Mouse (Mus musculus) MEL (cell line): ENCODE measurements around the gene Plekha8. TPM values are rescaled to one million over a fixed set of nuclear protein-coding genes. Genes with fewer than 3 reads are reported as not detected.

Experiments used
- DNase-seq: peaks from one replicate; pipeline ENCODE4 v3.0.0; 2011; ENCODE audit warnings: low read depth, low spot score
- H3K27ac ChIP-seq: 2 replicates; pipeline ENCODE4 v1.5.1; 2012; ENCODE audit warnings: low read depth, mild to moderate bottlenecking, control low read depth, low read length, moderate library complexity; ENCODE audit not compliant: control insufficient read depth
- H3K27me3 ChIP-seq, 2 experiments: fragments of 150-350 bp in 1 of 2; sonication (generic) in 1 of 2; 2 replicates each; pipeline ENCODE4 v1.6.1; 2012; ENCODE audit warnings: low read length in 2 of 2, mild to moderate bottlenecking in 2 of 2, improper control_type of control experiment in 1 of 2, moderate library complexity in 1 of 2; ENCODE audit not compliant: insufficient read depth in 2 of 2, control insufficient read depth in 1 of 2
- H3K36me3 ChIP-seq, 2 experiments: 2 replicates each; pipeline ENCODE4 v1.6.1; 2012 to 2014; ENCODE audit warnings: low read length in 2 of 2, improper control_type of control experiment in 1 of 2, inconsistent platforms in 1 of 2, mild to moderate bottlenecking in 1 of 2; ENCODE audit not compliant: insufficient read depth in 2 of 2, control insufficient read depth in 1 of 2
- H3K4me1 ChIP-seq, 2 experiments: fragments of 150-350 bp in 1 of 2; sonication (generic) in 1 of 2; 2 replicates each; pipeline ENCODE4 v1.6.1; 2012; ENCODE audit warnings: low read length in 2 of 2, improper control_type of control experiment in 1 of 2, mild to moderate bottlenecking in 1 of 2; ENCODE audit not compliant: insufficient read depth in 2 of 2, control insufficient read depth in 1 of 2
- H3K4me3 ChIP-seq, 2 experiments: fragments of 150-350 bp in 1 of 2; sonication (generic) in 1 of 2; 2 replicates each; pipeline ENCODE4 v1.5.1; 2012; ENCODE audit warnings: low read depth in 2 of 2, low read length in 2 of 2, mild to moderate bottlenecking in 2 of 2, moderate library complexity in 2 of 2, control low read depth in 1 of 2, improper control_type of control experiment in 1 of 2; ENCODE audit not compliant: control insufficient read depth in 1 of 2, insufficient read depth in 1 of 2
- H3K79me2 ChIP-seq: 2 replicates; pipeline ENCODE4 v1.6.1; 2012; ENCODE audit warnings: mild to moderate bottlenecking, low read length, moderate library complexity; ENCODE audit not compliant: control insufficient read depth, poor library complexity, insufficient read depth
- H3K9ac ChIP-seq: 2 replicates; pipeline ENCODE4 v1.6.1; 2012; ENCODE audit warnings: low read depth, mild to moderate bottlenecking, control low read depth, low read length, moderate library complexity; ENCODE audit not compliant: control insufficient read depth, poor library complexity, severe bottlenecking
- H3K9me3 ChIP-seq: fragments of 150-350 bp; sonication (generic); replicated peaks from 2 replicates; pipeline ENCODE4 v1.6.1; 2012; ENCODE audit warnings: mild to moderate bottlenecking, low read length, improper control_type of control experiment, moderate library complexity; ENCODE audit not compliant: insufficient read depth
- CHD1 ChIP-seq: IDR thresholded peaks from 2 replicates; pipeline ENCODE4 v1.6.1; 2012; ENCODE audit warnings: low read depth, mild to moderate bottlenecking, inconsistent platforms, low read length, improper control_type of control experiment
- CHD2 ChIP-seq: IDR thresholded peaks from 2 replicates; pipeline ENCODE4 v1.6.1; 2011; ENCODE audit warnings: low read length, improper control_type of control experiment
- CTCF ChIP-seq, 3 experiments: IDR thresholded peaks in 2 of 3; conservative IDR thresholded peaks in 1 of 3; 2 replicates each; pipeline ENCODE4 v1.5.1; 2011 to 2012; ENCODE audit warnings: low read length in 3 of 3, low read depth in 2 of 3, mild to moderate bottlenecking in 2 of 3, improper control_type of control experiment in 1 of 3, inconsistent platforms in 1 of 3, mixed read lengths in 1 of 3, moderate library complexity in 1 of 3; ENCODE audit not compliant: control insufficient read depth in 1 of 3, insufficient read depth in 1 of 3, poor library complexity in 1 of 3, severe bottlenecking in 1 of 3
- E2F4 ChIP-seq: IDR thresholded peaks from 2 replicates; pipeline ENCODE4 v1.6.1; 2011; ENCODE audit warnings: low read depth, low read length, improper control_type of control experiment, borderline replicate concordance
- ELF1 ChIP-seq: IDR thresholded peaks from 2 replicates; pipeline ENCODE4 v1.6.1; 2014; ENCODE audit warnings: low read depth, mild to moderate bottlenecking, inconsistent platforms, low read length, improper control_type of control experiment, moderate library complexity
- EP300 ChIP-seq, 2 experiments: IDR thresholded peaks; 2 replicates each; pipeline ENCODE4 v1.6.1; 2011; ENCODE audit warnings: improper control_type of control experiment in 2 of 2, low read length in 2 of 2, low read depth in 1 of 2, mild to moderate bottlenecking in 1 of 2
- ETS1 ChIP-seq: IDR thresholded peaks from 2 replicates; pipeline ENCODE4 v1.6.1; 2012; ENCODE audit warnings: low read depth, mild to moderate bottlenecking, inconsistent platforms, low read length, improper control_type of control experiment, moderate library complexity
- GABPA ChIP-seq: IDR thresholded peaks from 2 replicates; pipeline ENCODE4 v1.6.1; 2012; ENCODE audit warnings: low read depth, mild to moderate bottlenecking, inconsistent platforms, low read length, improper control_type of control experiment, moderate library complexity
- GATA1 ChIP-seq: IDR thresholded peaks from 2 replicates; pipeline ENCODE4 v1.6.1; 2011; ENCODE audit warnings: low read depth, low read length, improper control_type of control experiment
- MAFK ChIP-seq: IDR thresholded peaks from 2 replicates; pipeline ENCODE4 v1.6.1; 2011; ENCODE audit warnings: low read depth, mild to moderate bottlenecking, low read length, improper control_type of control experiment, borderline replicate concordance
- MAZ ChIP-seq: IDR thresholded peaks from 2 replicates; pipeline ENCODE4 v1.6.1; 2012; ENCODE audit warnings: low read depth, mild to moderate bottlenecking, inconsistent platforms, low read length, improper control_type of control experiment
- MEF2A ChIP-seq: IDR thresholded peaks from 2 replicates; pipeline ENCODE4 v1.6.1; 2014; ENCODE audit warnings: low read depth, mild to moderate bottlenecking, inconsistent platforms, low read length, improper control_type of control experiment; ENCODE audit not compliant: poor library complexity, insufficient replicate concordance, severe bottlenecking; ENCODE audit errors: extremely low read depth
- MXI1 ChIP-seq: IDR thresholded peaks from 2 replicates; pipeline ENCODE4 v1.6.1; 2011; ENCODE audit warnings: mild to moderate bottlenecking, low read depth, low read length, improper control_type of control experiment
- NELFE ChIP-seq: IDR thresholded peaks from 2 replicates; pipeline ENCODE4 v1.6.1; 2011; ENCODE audit warnings: low read depth, low read length, improper control_type of control experiment
- POLR2A ChIP-seq, 2 experiments: IDR thresholded peaks; 2 replicates each; pipeline ENCODE4 v1.6.1; 2011 to 2012; ENCODE audit warnings: low read length in 2 of 2, mild to moderate bottlenecking in 2 of 2, control low read depth in 1 of 2, improper control_type of control experiment in 1 of 2, low read depth in 1 of 2, moderate library complexity in 1 of 2; ENCODE audit not compliant: control insufficient read depth in 1 of 2, insufficient read depth in 1 of 2, poor library complexity in 1 of 2
- POLR2AphosphoS2 ChIP-seq: IDR thresholded peaks from 2 replicates; pipeline ENCODE4 v1.6.1; 2011; ENCODE audit warnings: low read length, improper control_type of control experiment
- POLR2AphosphoS5 ChIP-seq: IDR thresholded peaks from 2 replicates; pipeline ENCODE4 v1.6.1; 2012; ENCODE audit warnings: low read depth, borderline replicate concordance, mild to moderate bottlenecking, inconsistent platforms, low read length, moderate library complexity, mixed read lengths
- RAD21 ChIP-seq: IDR thresholded peaks from 2 replicates; pipeline ENCODE4 v1.6.1; 2011; ENCODE audit warnings: mild to moderate bottlenecking, low read depth, low read length, improper control_type of control experiment
- SIN3A ChIP-seq: IDR thresholded peaks from 2 replicates; pipeline ENCODE4 v1.6.1; 2012; ENCODE audit warnings: low read length, improper control_type of control experiment, inconsistent platforms
- SMC3 ChIP-seq: IDR thresholded peaks from 2 replicates; pipeline ENCODE4 v1.6.1; 2011; ENCODE audit warnings: low read depth, low read length, improper control_type of control experiment
- TAL1 ChIP-seq: IDR thresholded peaks from 2 replicates; pipeline ENCODE4 v1.6.1; 2012; ENCODE audit warnings: mild to moderate bottlenecking, inconsistent platforms, low read length, moderate library complexity, mixed read lengths
- TBP ChIP-seq: IDR thresholded peaks from 2 replicates; pipeline ENCODE4 v1.8.0; 2011; ENCODE audit warnings: low read depth, low read length, improper control_type of control experiment
- TCF12 ChIP-seq: IDR thresholded peaks from 2 replicates; pipeline ENCODE4 v1.6.1; 2014; ENCODE audit warnings: low read depth, mild to moderate bottlenecking, inconsistent platforms, low read length, improper control_type of control experiment, moderate library complexity
- UBTF ChIP-seq: IDR thresholded peaks from 2 replicates; pipeline ENCODE4 v1.6.1; 2012; ENCODE audit warnings: low read depth, mild to moderate bottlenecking, inconsistent platforms, low read length, improper control_type of control experiment, moderate library complexity, borderline replicate concordance; ENCODE audit not compliant: insufficient read depth
- USF2 ChIP-seq, 2 experiments: IDR thresholded peaks; 2 replicates each; pipeline ENCODE4 v1.6.1; 2011 to 2012; ENCODE audit warnings: improper control_type of control experiment in 2 of 2, low read length in 2 of 2, borderline replicate concordance in 1 of 2, inconsistent platforms in 1 of 2, low read depth in 1 of 2, mild to moderate bottlenecking in 1 of 2; ENCODE audit not compliant: insufficient read depth in 1 of 2
- ZC3H11A ChIP-seq: IDR thresholded peaks from 2 replicates; pipeline ENCODE4 v1.6.1; 2012; ENCODE audit warnings: low read depth, mild to moderate bottlenecking, inconsistent platforms, low read length, improper control_type of control experiment
- ZMIZ1 ChIP-seq: IDR thresholded peaks from 2 replicates; pipeline ENCODE4 v1.6.1; 2012; ENCODE audit warnings: low read depth, mild to moderate bottlenecking, inconsistent platforms, low read length, improper control_type of control experiment, moderate library complexity
- polyA plus RNA-seq, 2 experiments: library from polyadenylated mRNA; stranded (reverse) in 1 of 2; unstranded in 1 of 2; fragments of >175 nt in 1 of 2; fragments of >200 nt in 1 of 2; gene quantifications; 2 replicates each; pipeline versions ENCODE4 v1.2.1 to v1.2.4; 2012; ENCODE audit warnings: low replicate concordance in 2 of 2, low read depth in 1 of 2; ENCODE audit not compliant: insufficient read length in 2 of 2, insufficient read depth in 1 of 2, missing spikeins in 1 of 2
- total RNA-seq: library from RNA; depleted of rRNA; stranded (reverse); fragments of 300-350 nt; gene quantifications from 2 replicates; pipeline ENCODE4 v1.2.3, GENCODE M21; 2012

The Plekha8 gene
- total and polyA plus RNA-seq, 3 experiments, result 11.6 to 16.8 TPM; not detected in 1

GRCm38 (mm10) chr6:54669868-54670267 is 75.0 kb downstream of the Plekha8 start:
- H3K36me3 ChIP-seq, result no peaks in the 10 kb centered on the region
- no peaks in the 10 kb centered on the region for H3K79me2 ChIP-seq
- no peak overlapping the region for H3K27ac ChIP-seq
- H3K4me3 ChIP-seq, result no peak overlapping the region
- H3K9ac ChIP-seq, result no peak overlapping the region
- no peaks in the 10 kb centered on the region for H3K4me1 ChIP-seq
- H3K27me3 ChIP-seq, result no peaks in the 10 kb centered on the region; a peak in 3 of 4 replicates
- DNase-seq, result no peak
- TF ChIP-seq ZC3H11A (no peak), MAZ (no peak), EP300 (IDR thresholded peaks at IDR 0.05; ENCODE audit: low read depth in 1 of 2, low read length in 2 of 2) (no peak), ETS1 (no peak), RAD21 (no peak), CTCF (IDR thresholded peaks at IDR 0.05 in 2 of 3, conservative IDR thresholded peaks at IDR 0.05 in 1 of 3; ENCODE audit: control insufficient read depth in 1 of 3, insufficient read depth in 1 of 3, low read depth in 2 of 3, low read length in 3 of 3, poor library complexity in 1 of 3, severe bottlenecking in 1 of 3) (no peak), SMC3 (no peak), ZMIZ1 (no peak), USF2 (IDR thresholded peaks at IDR 0.05; ENCODE audit: borderline replicate concordance in 1 of 2, insufficient read depth in 1 of 2, low read depth in 1 of 2, low read length in 2 of 2) (no peak), POLR2AphosphoS2 (no peak), TBP (no peak), MEF2A (no peak), NELFE (no peak), POLR2A (IDR thresholded peaks at IDR 0.05; ENCODE audit: control insufficient read depth in 1 of 2, insufficient read depth in 1 of 2, low read depth in 1 of 2, low read length in 2 of 2, poor library complexity in 1 of 2) (no peak), GATA1 (no peak)
- no peaks in the 10 kb centered on the region for H3K9me3 ChIP-seq

DNA sequence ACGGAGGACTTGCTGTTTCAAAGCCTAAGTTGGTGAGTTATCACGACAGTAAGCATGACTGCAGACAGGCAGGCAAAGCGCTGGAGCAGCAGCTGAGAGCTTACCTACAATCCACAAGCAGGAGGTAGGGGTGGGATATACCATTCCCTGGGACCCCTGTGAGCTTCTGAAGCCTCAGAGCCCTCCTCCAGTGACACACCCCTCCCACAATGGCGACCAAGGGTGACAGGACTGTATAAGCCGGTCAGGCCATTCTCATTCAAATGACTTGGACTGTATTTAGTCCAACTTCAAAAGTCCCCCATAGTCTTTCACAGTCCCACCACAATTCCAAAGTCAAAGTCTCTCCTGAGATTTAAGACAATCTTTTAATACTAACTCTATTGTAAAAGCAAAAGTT is 78.0 kb downstream of the Plekha8 start:
- DNase-seq, result no peak
- Histone ChIP-seq H3K4me3 (no peak overlapping the region), H3K4me1 (no peaks in the 10 kb centered on the region), H3K27ac (no peak overlapping the region), H3K79me2 (no peaks in the 10 kb centered on the region), H3K9me3 (no peaks in the 10 kb centered on the region), H3K9ac (no peak overlapping the region), H3K27me3 (no peaks in the 10 kb centered on the region; a peak in 3 of 4 replicates), H3K36me3 (no peaks in the 10 kb centered on the region)
- TF ChIP-seq USF2 (IDR thresholded peaks at IDR 0.05; ENCODE audit: borderline replicate concordance in 1 of 2, insufficient read depth in 1 of 2, low read depth in 1 of 2, low read length in 2 of 2) (no peak), CTCF (IDR thresholded peaks at IDR 0.05 in 2 of 3, conservative IDR thresholded peaks at IDR 0.05 in 1 of 3; ENCODE audit: control insufficient read depth in 1 of 3, insufficient read depth in 1 of 3, low read depth in 2 of 3, low read length in 3 of 3, poor library complexity in 1 of 3, severe bottlenecking in 1 of 3) (no peak), MAFK (no peak), E2F4 (no peak), SMC3 (no peak), NELFE (no peak), MEF2A (no peak), CHD1 (no peak), CHD2 (no peak), POLR2AphosphoS5 (no peak), SIN3A (no peak), EP300 (IDR thresholded peaks at IDR 0.05; ENCODE audit: low read depth in 1 of 2, low read length in 2 of 2) (no peak), GATA1 (no peak), TCF12 (no peak), ELF1 (no peak), MXI1 (no peak), ZMIZ1 (no peak), GABPA (no peak), UBTF (no peak), TAL1 (no peak)
